Mouse (Mus musculus): ENCODE results near the gene Defb21. TPM values are rescaled to one million over a fixed set of nuclear protein-coding genes. Genes with fewer than 3 reads are reported as not detected.

Gene Defb21
- total and polyA plus RNA-seq, 3 experiments = not detected

DNA sequence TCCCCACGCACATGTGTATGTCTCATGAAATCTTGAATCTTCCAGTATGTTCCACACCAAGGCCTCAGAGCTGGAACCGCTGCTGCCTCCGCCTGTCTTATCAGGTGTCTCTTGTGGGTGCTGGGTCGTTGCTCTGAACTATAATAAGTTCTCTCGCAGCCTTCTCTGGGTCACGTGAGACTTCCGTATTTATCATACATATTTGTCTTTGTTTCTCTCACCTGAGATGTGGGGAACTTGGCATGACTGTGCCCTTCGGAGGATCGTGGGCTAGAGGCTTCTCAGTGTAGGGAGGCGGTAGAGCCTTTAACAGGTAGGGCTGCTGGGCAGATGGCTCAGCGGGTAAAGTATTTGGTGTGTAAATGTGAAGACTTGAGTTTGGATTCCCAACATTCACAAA lies 8.1 kb downstream of the Defb21 start:
- Histone ChIP-seq H3K9me3 (replicated peaks; ENCODE audit: low read length) (no peaks in the 10 kb centered on the region), H3K27me3 (replicated peaks) (peaks cover 57% of the 10 kb centered on the region), H3K4me2 (ENCODE audit: insufficient read depth, low read depth, poor library complexity, severe bottlenecking) (no peak overlapping the region), H3K27ac (ENCODE audit: insufficient read depth, low read depth) (no peak overlapping the region), H3K4me1 (ENCODE audit: control insufficient read depth in 1 of 2, insufficient read depth in 2 of 2) (no peaks in the 10 kb centered on the region), H3K36me3 (replicated peaks in 1 of 2; ENCODE audit: control insufficient read depth in 1 of 2, insufficient read depth in 1 of 2, low read length in 1 of 2) (no peaks in the 10 kb centered on the region), H3K9ac (ENCODE audit: insufficient read depth, low read depth) (no peak overlapping the region), H3K4me3 (replicated peaks in 1 of 3; ENCODE audit: low read depth in 2 of 3, low read length in 2 of 3, poor library complexity in 1 of 3) (no peak overlapping the region), H3K79me2 (replicated peaks; ENCODE audit: control insufficient read depth, extremely low read depth, insufficient read depth, poor library complexity, severe bottlenecking) (no peaks in the 10 kb centered on the region)
- no peak for TF ChIP-seq MXI1 (IDR thresholded peaks at IDR 0.05; ENCODE audit: low read depth, low read length)
- TF ChIP-seq E2F4 (IDR thresholded peaks at IDR 0.05; ENCODE audit: insufficient replicate concordance, low read depth, low read length) = no peak
- no peak for TF ChIP-seq POLR2AphosphoS2 (IDR thresholded peaks at IDR 0.05; ENCODE audit: low read depth, low read length)
- TF ChIP-seq CHD2 (IDR thresholded peaks at IDR 0.05; ENCODE audit: low read length) = no peak
- no peak for TF ChIP-seq MEF2A (IDR thresholded peaks at IDR 0.05; ENCODE audit: borderline replicate concordance, low read depth, low read length)
- TF ChIP-seq JUN (IDR thresholded peaks at IDR 0.05; ENCODE audit: insufficient read depth, low read depth, low read length) = no peak
- in situ Hi-C loops (cut with MboI; ENCODE audit: low pct_ligation_motif_present, low pct_unique_long_range_greater_than_20kb, low sequenced_read_pairs) = loop anchor here (25.0 kb wide), 1 partner anchor 118 kb away; the partner anchor contains the start of gene Defb23
- dilution Hi-C loops (cut with MboI; ENCODE audit: extremely low pct_ligation_motif_present, extremely low pct_unique_long_range_greater_than_20kb, low sequenced_read_pairs) = no loop called here
- DNase-seq (ENCODE audit: extremely low read depth) = no peak

DNA sequence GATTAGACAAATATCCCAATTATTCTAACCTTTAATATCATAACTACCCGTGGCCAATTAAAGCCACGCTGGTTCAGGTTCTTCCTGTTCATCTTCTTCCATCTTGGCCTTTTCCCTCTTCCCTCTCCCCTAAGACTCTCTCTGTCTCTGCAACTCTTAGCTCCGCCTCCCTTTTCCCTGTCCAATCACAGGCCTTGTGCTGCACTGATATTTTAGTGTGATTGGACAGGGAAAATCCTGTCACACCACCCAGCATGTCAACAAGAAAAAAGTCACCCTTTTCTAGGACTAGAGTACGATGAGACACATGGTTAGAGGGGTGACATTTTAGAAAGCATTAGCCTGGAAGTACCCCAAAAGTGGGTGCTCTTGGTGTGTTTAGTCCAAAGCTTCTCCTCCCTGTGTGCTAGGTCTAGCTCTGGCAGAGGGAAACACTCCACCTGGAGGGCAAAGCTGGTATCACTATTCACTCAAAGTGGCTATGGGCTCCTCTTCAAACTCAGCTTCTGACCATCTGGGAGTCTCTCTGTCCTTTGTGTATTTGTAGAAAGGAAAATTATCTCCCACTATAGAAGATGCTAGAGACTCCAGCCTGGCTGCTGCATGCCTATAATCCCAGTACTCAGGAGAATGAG lies 14.5 kb downstream of the Defb21 start:
- Histone ChIP-seq H3K9me3 (replicated peaks; ENCODE audit: low read length) (no peaks in the 10 kb centered on the region), H3K4me2 (ENCODE audit: insufficient read depth, low read depth, poor library complexity, severe bottlenecking) (no peak overlapping the region), H3K27ac (ENCODE audit: insufficient read depth, low read depth) (no peak overlapping the region), H3K27me3 (replicated peaks) (peaks cover 42% of the 10 kb centered on the region), H3K36me3 (replicated peaks in 1 of 2; ENCODE audit: control insufficient read depth in 1 of 2, insufficient read depth in 1 of 2, low read length in 1 of 2) (no peaks in the 10 kb centered on the region), H3K79me2 (replicated peaks; ENCODE audit: control insufficient read depth, extremely low read depth, insufficient read depth, poor library complexity, severe bottlenecking) (no peaks in the 10 kb centered on the region), H3K9ac (ENCODE audit: insufficient read depth, low read depth) (no peak overlapping the region), H3K4me3 (replicated peaks in 1 of 3; ENCODE audit: low read depth in 2 of 3, low read length in 2 of 3, poor library complexity in 1 of 3) (no peak overlapping the region), H3K4me1 (ENCODE audit: control insufficient read depth in 1 of 2, insufficient read depth in 2 of 2) (peaks cover 0 to 7% of the 10 kb centered on the region in 2 experiments; a peak in 2 of 4 replicates)
- TF ChIP-seq CHD2 (IDR thresholded peaks at IDR 0.05; ENCODE audit: low read length) (no peak), ZNF384 (IDR thresholded peaks at IDR 0.05; ENCODE audit: low read depth, low read length) (no peak), RAD21 (IDR thresholded peaks at IDR 0.05; ENCODE audit: low read depth, low read length) (peak; percentile 47), SMC3 (IDR thresholded peaks at IDR 0.05; ENCODE audit: low read depth, low read length) (peak; percentile 69), CTCF (conservative IDR thresholded peaks at IDR 0.05 in 1 of 2, IDR thresholded peaks at IDR 0.05 in 1 of 2; ENCODE audit: low read depth in 2 of 2, low read length in 2 of 2) (peak; percentile 59 to 71; a peak in 3 of 4 replicates), PAX5 (IDR thresholded peaks at IDR 0.05; ENCODE audit: low read length) (no peak)
- in situ Hi-C loops (cut with MboI; ENCODE audit: low pct_ligation_motif_present, low pct_unique_long_range_greater_than_20kb, low sequenced_read_pairs) = loop anchor here (25.0 kb wide), 1 partner anchor 125 kb away; the partner anchor contains the start of gene Defb23
- DNase-seq (ENCODE audit: extremely low read depth) = peak; percentile 43
- dilution Hi-C loops (cut with MboI; ENCODE audit: extremely low pct_ligation_motif_present, extremely low pct_unique_long_range_greater_than_20kb, low sequenced_read_pairs) = no loop called here

DNA sequence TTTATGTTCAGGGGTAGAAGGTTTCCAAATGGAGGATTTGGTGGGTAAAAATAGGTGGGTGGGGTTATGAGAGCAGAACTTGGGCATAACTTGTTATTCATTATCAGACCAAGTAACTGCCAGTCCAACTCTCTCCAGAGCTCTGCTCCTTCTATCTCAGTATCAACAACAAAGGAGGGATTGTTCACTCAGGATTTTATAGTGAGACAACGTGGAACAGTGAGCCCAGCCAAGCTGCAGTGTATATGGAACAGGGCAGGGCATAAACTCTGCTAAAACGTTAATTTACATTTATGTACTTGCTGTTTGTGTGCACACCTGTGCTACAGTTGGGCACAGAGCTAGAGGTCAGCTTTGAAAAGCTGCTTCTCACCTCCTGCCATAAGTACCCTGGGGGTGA lies 15.9 kb downstream of the Defb21 start:
- H3K27ac ChIP-seq (ENCODE audit: insufficient read depth, low read depth) = no peak overlapping the region
- no peaks in the 10 kb centered on the region for H3K79me2 ChIP-seq (replicated peaks; ENCODE audit: control insufficient read depth, extremely low read depth, insufficient read depth, poor library complexity, severe bottlenecking)
- H3K27me3 ChIP-seq (replicated peaks) = peaks cover 33% of the 10 kb centered on the region
- H3K4me2 ChIP-seq (ENCODE audit: insufficient read depth, low read depth, poor library complexity, severe bottlenecking) = no peak overlapping the region
- no peaks in the 10 kb centered on the region for H3K9me3 ChIP-seq (replicated peaks; ENCODE audit: low read length)
- in situ Hi-C loops (cut with MboI; ENCODE audit: low pct_ligation_motif_present, low pct_unique_long_range_greater_than_20kb, low sequenced_read_pairs) (loop anchor here (25.0 kb wide), 1 partner anchor 126 kb away; the partner anchor contains the start of gene Defb23), dilution Hi-C loops (cut with MboI; ENCODE audit: extremely low pct_ligation_motif_present, extremely low pct_unique_long_range_greater_than_20kb, low sequenced_read_pairs) (no loop called here)
- no peak overlapping the region for H3K9ac ChIP-seq (ENCODE audit: insufficient read depth, low read depth)
- DNase-seq (ENCODE audit: extremely low read depth) = no peak
- H3K4me3 ChIP-seq (replicated peaks in 1 of 3; ENCODE audit: low read depth in 2 of 3, low read length in 2 of 3, poor library complexity in 1 of 3) = no peak overlapping the region
- no peak for TF ChIP-seq ELF1 (IDR thresholded peaks at IDR 0.05; ENCODE audit: low read depth, low read length)
- no peak for TF ChIP-seq JUN (IDR thresholded peaks at IDR 0.05; ENCODE audit: insufficient read depth, low read depth, low read length)
- no peak for TF ChIP-seq MEF2A (IDR thresholded peaks at IDR 0.05; ENCODE audit: borderline replicate concordance, low read depth, low read length)
- no peak for TF ChIP-seq TCF12 (IDR thresholded peaks at IDR 0.05; ENCODE audit: low read depth, low read length)
- TF ChIP-seq MAX (IDR thresholded peaks at IDR 0.05; ENCODE audit: low read length) = no peak
- TF ChIP-seq USF1 (IDR thresholded peaks at IDR 0.05; ENCODE audit: low read depth, low read length) = no peak
- no peak for TF ChIP-seq E2F4 (IDR thresholded peaks at IDR 0.05; ENCODE audit: insufficient replicate concordance, low read depth, low read length)
- TF ChIP-seq ZNF384 (IDR thresholded peaks at IDR 0.05; ENCODE audit: low read depth, low read length) = no peak
- TF ChIP-seq JUND (conservative IDR thresholded peaks at IDR 0.05; ENCODE audit: low read depth, low read length) = no peak
- no peak for TF ChIP-seq ZKSCAN1 (IDR thresholded peaks at IDR 0.05; ENCODE audit: borderline replicate concordance, low read depth, low read length)
- no peak for TF ChIP-seq NELFE (IDR thresholded peaks at IDR 0.05; ENCODE audit: low read depth, low read length)
- TF ChIP-seq GABPA (IDR thresholded peaks at IDR 0.05; ENCODE audit: insufficient replicate concordance, low read depth, low read length) = no peak
- TF ChIP-seq POLR2AphosphoS2 (IDR thresholded peaks at IDR 0.05; ENCODE audit: low read depth, low read length) = no peak
- TF ChIP-seq ZC3H11A (IDR thresholded peaks at IDR 0.05; ENCODE audit: low read depth, low read length) = no peak
- no peak for TF ChIP-seq SIN3A (IDR thresholded peaks at IDR 0.05; ENCODE audit: low read length)
- no peak for TF ChIP-seq PAX5 (IDR thresholded peaks at IDR 0.05; ENCODE audit: low read length)
- no peak for TF ChIP-seq UBTF (IDR thresholded peaks at IDR 0.05; ENCODE audit: low read depth, low read length)
- no peak for TF ChIP-seq USF2 (conservative IDR thresholded peaks at IDR 0.05; ENCODE audit: low read depth, low read length)
- no peak for TF ChIP-seq KAT2A (IDR thresholded peaks at IDR 0.05; ENCODE audit: insufficient replicate concordance, low read length)
- peaks cover 0 to 9% of the 10 kb centered on the region in 2 experiments; a peak in 2 of 4 replicates for H3K4me1 ChIP-seq (ENCODE audit: control insufficient read depth in 1 of 2, insufficient read depth in 2 of 2)
- no peaks in the 10 kb centered on the region for H3K36me3 ChIP-seq (replicated peaks in 1 of 2; ENCODE audit: control insufficient read depth in 1 of 2, insufficient read depth in 1 of 2, low read length in 1 of 2)

Measured in CH12.LX (cell line).